Mouse (Mus musculus) forebrain, embryonic 14.5 days (tissue): ENCODE results near the gene 1700019N19Rik. TPM values are rescaled to one million over a fixed set of nuclear protein-coding genes. Genes with fewer than 3 reads are reported as not detected.

Experiments
- ATAC-seq: fragments of 200-750 bp; cut with Nextera tagmentation; 2 replicates; pipeline ENCODE4 v1.8.0; 2017; ENCODE audit warnings: mild to moderate bottlenecking, moderate library complexity
- DNase-seq: peaks from one replicate; pipeline ENCODE4 v3.0.0-alpha.2; 2015; ENCODE audit warnings: low spot score
- H3K27ac ChIP-seq: fragments of 300-500 bp; sonication (generic); 2 replicates; pipeline ENCODE4 v1.5.1; 2014; ENCODE audit warnings: low read depth, mild to moderate bottlenecking, control low read depth, low read length, moderate library complexity
- H3K27me3 ChIP-seq: fragments of 300-500 bp; sonication (generic); replicated peaks from 2 replicates; pipeline ENCODE4 v1.6.1; 2014; ENCODE audit warnings: low read length, control low read depth, mixed read lengths; ENCODE audit not compliant: control insufficient read depth, insufficient read depth
- H3K36me3 ChIP-seq: fragments of 300-500 bp; sonication (generic); 2 replicates; pipeline ENCODE4 v1.6.1; 2014; ENCODE audit warnings: low read length, control low read depth; ENCODE audit not compliant: control insufficient read depth, insufficient read depth
- H3K4me1 ChIP-seq: fragments of 300-500 bp; sonication (generic); 2 replicates; pipeline ENCODE4 v1.6.1; 2014; ENCODE audit warnings: antibody characterized with exemption, low read length, control low read depth; ENCODE audit not compliant: control insufficient read depth, insufficient read depth
- H3K4me2 ChIP-seq: fragments of 300-500 bp; sonication (generic); 2 replicates; pipeline ENCODE4 v1.6.1; 2014; ENCODE audit warnings: mild to moderate bottlenecking, control low read depth, low read length
- H3K4me3 ChIP-seq: fragments of 300-500 bp; sonication (generic); 2 replicates; pipeline ENCODE4 v1.5.1; 2014; ENCODE audit warnings: low read depth, low read length, control low read depth
- H3K9ac ChIP-seq: fragments of 300-500 bp; sonication (generic); 2 replicates; pipeline ENCODE4 v1.6.1; 2014; ENCODE audit warnings: mild to moderate bottlenecking, low read length, control low read depth, moderate library complexity
- H3K9me3 ChIP-seq: fragments of 300-500 bp; sonication (generic); replicated peaks from 2 replicates; pipeline ENCODE4 v1.6.1; 2016; ENCODE audit warnings: low read length, control low read depth, mixed read lengths; ENCODE audit not compliant: control insufficient read depth
- WGBS: fragments of 180-500 bp; shearing (Covaris S2); extraction: QIAGEN DNeasy Blood & Tissue Kit; methylation state at CpG from one replicate; pipeline ENCODE4 v1.1.7; 2014; 5-methylcytosine and 5-hydroxymethylcytosine counted together
- polyA plus RNA-seq: library from polyadenylated mRNA; unstranded; fragments of >200 nt; fragmentation: Nextera tagmentation; extraction: Ambion mirVana; gene quantifications from 2 replicates; pipeline ENCODE4 v1.2.1, GENCODE M21; 2014

The 1700019N19Rik gene
- polyA plus RNA-seq, 1 experiment from 2014 or later = not detected

DNA sequence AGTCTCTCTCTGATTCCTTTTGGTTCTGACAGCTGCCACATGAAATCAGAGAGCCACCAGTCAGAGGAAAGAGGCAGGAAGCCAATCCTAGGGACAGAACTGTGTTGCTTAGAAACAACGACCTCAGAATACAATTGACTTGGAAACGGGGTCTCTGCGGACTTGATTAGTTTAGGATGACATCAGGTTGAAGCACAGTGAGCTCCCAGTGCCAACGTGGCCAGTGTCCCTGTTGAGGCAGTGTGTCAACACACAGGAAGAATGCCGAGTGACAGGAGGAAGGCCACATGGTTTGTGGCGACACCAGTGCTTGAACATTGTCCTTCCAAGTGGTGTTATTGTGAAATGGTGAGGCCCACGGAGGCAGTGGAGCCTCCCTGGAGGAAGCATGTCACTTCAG is 10.3 kb downstream of the 1700019N19Rik start:
- no peak overlapping the region for H3K4me2 ChIP-seq
- H3K27me3 ChIP-seq = no peaks in the 10 kb centered on the region
- no peak overlapping the region for H3K27ac ChIP-seq
- H3K9ac ChIP-seq = no peak overlapping the region
- H3K36me3 ChIP-seq = no peaks in the 10 kb centered on the region
- peak; percentile 46 for DNase-seq
- H3K4me3 ChIP-seq = no peak overlapping the region
- peaks cover 6% of the 10 kb centered on the region; the same call in 1 of the 2 replicates for H3K4me1 ChIP-seq
- ATAC-seq = no peak
- WGBS = 43% methylated on average over 7 of the region's 7 CpGs
- no peaks in the 10 kb centered on the region for H3K9me3 ChIP-seq

GRCm38 (mm10) chr19:58781566-58781965 is 12.7 kb downstream of the 1700019N19Rik start:
- H3K4me2 ChIP-seq = no peak overlapping the region
- H3K4me1 ChIP-seq = peaks cover 6% of the 10 kb centered on the region; the same call in 1 of the 2 replicates
- no peak overlapping the region for H3K27ac ChIP-seq
- H3K9ac ChIP-seq = no peak overlapping the region
- H3K9me3 ChIP-seq = no peaks in the 10 kb centered on the region
- 10% methylated on average over 4 of the region's 4 CpGs for WGBS
- ATAC-seq (no peak), DNase-seq (no peak)
- no peaks in the 10 kb centered on the region for H3K36me3 ChIP-seq
- H3K27me3 ChIP-seq = no peaks in the 10 kb centered on the region
- no peak overlapping the region for H3K4me3 ChIP-seq

DNA sequence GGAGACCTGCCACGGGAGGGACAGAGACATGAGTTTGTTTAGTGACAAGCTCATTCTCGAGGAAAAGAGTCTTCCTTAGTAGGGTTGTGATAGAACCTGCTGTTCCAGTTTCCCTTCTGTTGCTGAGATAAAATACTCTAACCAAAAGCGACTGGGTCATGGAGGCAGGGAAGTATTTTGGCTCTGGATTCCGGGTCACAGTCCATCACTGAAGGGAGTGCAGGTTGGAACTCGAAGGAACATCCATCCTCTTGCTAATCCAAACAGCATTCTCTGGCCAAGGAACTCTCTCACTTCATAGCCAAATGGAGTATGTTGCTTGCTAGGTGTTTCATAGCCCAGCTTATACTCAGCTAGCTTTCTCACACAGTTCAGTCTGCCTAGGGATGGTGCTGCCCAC is 17.8 kb downstream of the 1700019N19Rik start:
- H3K4me3 ChIP-seq = no peak overlapping the region
- peaks cover under 1% of the 10 kb centered on the region; the same call in 1 of the 2 replicates for H3K4me1 ChIP-seq
- H3K36me3 ChIP-seq = no peaks in the 10 kb centered on the region
- H3K9ac ChIP-seq = no peak overlapping the region
- H3K27me3 ChIP-seq = no peaks in the 10 kb centered on the region
- no peak overlapping the region for H3K27ac ChIP-seq
- H3K4me2 ChIP-seq = no peak overlapping the region
- DNase-seq (no peak), ATAC-seq (no peak)
- 74% methylated on average over 5 of the region's 5 CpGs for WGBS
- H3K9me3 ChIP-seq = no peaks in the 10 kb centered on the region

GRCm38 (mm10) chr19:58767329-58767728 is 26.9 kb downstream of the 1700019N19Rik start:
- Histone ChIP-seq H3K27ac (no peak overlapping the region), H3K4me3 (no peak overlapping the region), H3K36me3 (no peaks in the 10 kb centered on the region), H3K4me1 (peaks cover 11% of the 10 kb centered on the region), H3K9ac (no peak overlapping the region), H3K9me3 (no peaks in the 10 kb centered on the region), H3K4me2 (no peak overlapping the region), H3K27me3 (no peaks in the 10 kb centered on the region; the same call in 1 of the 2 replicates)
- ATAC-seq (no peak), DNase-seq (peak; percentile 43)
- 3% methylated on average over 6 of the region's 6 CpGs for WGBS

- peaks cover 11% of the 10 kb centered on the region for H3K4me1 ChIP-seq
- no peaks in the 10 kb centered on the region for H3K9me3 ChIP-seq
- 8% methylated on average over 12 of the region's 12 CpGs for WGBS
- H3K27ac ChIP-seq = peak overlapping the region; percentile 35; the same call in 1 of the 2 replicates
- no peak overlapping the region for H3K4me3 ChIP-seq
- H3K4me2 ChIP-seq = no peak overlapping the region
- peak; percentile 82 for DNase-seq
- H3K27me3 ChIP-seq = no peaks in the 10 kb centered on the region; the same call in 1 of the 2 replicates
- peak; percentile 93 for ATAC-seq
- no peaks in the 10 kb centered on the region for H3K36me3 ChIP-seq
- no peak overlapping the region; the same call in 1 of the 2 replicates for H3K9ac ChIP-seq
These were observed 31.3 kb downstream of the 1700019N19Rik start for GRCm38 (mm10) chr19:58762848-58763541.

DNA sequence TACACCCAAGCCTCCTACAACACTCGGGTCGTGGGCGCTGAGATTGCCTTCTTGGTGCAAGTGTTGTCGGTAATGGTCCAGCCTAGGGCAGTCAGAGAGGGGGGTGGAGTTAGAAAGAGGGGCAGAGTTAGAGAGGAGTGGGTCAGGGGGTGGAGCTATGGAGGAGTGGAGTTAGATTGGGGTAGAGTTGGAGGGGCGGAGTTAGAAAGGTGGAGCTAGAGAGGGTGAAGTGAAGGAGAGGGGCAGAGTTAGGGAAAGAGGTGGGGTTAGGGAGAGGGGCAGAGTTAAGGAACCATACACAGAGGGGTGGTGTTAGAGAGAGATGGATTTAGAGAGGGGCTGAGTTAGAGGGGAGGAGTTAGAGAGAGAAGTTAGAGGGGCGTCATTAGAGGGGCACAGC is 31.9 kb downstream of the 1700019N19Rik start:
- peaks cover 8% of the 10 kb centered on the region for H3K4me1 ChIP-seq
- no peaks in the 10 kb centered on the region; the same call in 1 of the 2 replicates for H3K27me3 ChIP-seq
- H3K27ac ChIP-seq = no peak overlapping the region
- WGBS = 24% methylated on average over 6 of the region's 6 CpGs
- H3K36me3 ChIP-seq = no peaks in the 10 kb centered on the region
- ATAC-seq = peak; percentile 43
- H3K4me3 ChIP-seq = no peak overlapping the region
- DNase-seq = no peak
- H3K9me3 ChIP-seq = no peaks in the 10 kb centered on the region
- H3K4me2 ChIP-seq = no peak overlapping the region
- H3K9ac ChIP-seq = no peak overlapping the region

DNA sequence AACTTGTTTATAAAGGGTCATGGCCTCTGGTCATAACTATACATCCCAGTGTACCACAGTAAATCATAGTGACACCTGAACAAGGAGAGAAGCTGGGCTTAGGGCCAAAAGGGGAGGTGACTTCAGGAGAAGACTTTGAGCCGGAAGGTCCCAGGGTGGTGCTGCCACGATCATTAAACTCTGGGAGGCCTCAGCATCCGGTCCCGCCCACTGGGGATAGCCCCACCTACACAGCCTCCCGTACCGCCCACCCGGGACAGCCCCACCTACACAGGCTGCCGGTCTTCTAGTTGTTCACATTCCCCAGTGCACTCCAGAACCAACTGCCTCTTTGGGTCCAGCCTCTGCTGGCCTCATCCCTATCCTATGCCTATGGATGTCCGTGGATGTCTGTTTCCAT is 34.8 kb downstream of the 1700019N19Rik start, which contains the start of gene Pnliprp2:
Gene Pnliprp2 (plus strand): TSS at position 297 of the 400 bp plus-strand sequence.
- H3K4me2 ChIP-seq = no peak within 1 kb of the TSS
- 71% methylated on average over 9 of the region's 9 CpGs for WGBS
- no peaks in the 10 kb centered on the region for H3K9me3 ChIP-seq
- no peak within 1 kb of the TSS for H3K27ac ChIP-seq
- no peaks in the 10 kb centered on the region for H3K36me3 ChIP-seq
- H3K9ac ChIP-seq = no peak within 1 kb of the TSS
- DNase-seq (no peak), ATAC-seq (no peak)
- H3K4me3 ChIP-seq = no peak within 1 kb of the TSS
- no peaks in the 10 kb centered on the region for H3K27me3 ChIP-seq
- peaks cover 4% of the 10 kb centered on the region for H3K4me1 ChIP-seq

DNA sequence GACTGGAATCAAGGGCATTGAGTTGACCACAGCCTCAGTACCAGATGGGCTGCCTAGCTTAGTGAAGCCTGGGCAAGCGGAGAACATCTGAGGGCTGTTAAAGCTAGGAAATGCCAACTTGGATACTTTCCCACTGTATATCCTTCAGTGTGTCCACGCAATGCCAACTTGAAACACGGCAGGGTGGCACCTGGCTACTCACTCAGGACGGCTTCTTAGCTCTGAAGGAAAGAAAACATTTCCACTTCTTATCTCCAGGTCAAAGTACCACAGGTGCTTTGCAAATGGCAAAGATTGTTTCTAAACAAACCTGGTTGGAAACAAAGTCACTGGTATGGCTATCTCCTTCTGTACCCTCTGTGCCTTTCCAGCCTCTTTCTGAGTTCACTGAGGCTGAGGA is 35.4 kb downstream of the 1700019N19Rik start:
- H3K4me2 ChIP-seq = no peak overlapping the region
- 88% methylated on average over 4 of the region's 4 CpGs for WGBS

DNA sequence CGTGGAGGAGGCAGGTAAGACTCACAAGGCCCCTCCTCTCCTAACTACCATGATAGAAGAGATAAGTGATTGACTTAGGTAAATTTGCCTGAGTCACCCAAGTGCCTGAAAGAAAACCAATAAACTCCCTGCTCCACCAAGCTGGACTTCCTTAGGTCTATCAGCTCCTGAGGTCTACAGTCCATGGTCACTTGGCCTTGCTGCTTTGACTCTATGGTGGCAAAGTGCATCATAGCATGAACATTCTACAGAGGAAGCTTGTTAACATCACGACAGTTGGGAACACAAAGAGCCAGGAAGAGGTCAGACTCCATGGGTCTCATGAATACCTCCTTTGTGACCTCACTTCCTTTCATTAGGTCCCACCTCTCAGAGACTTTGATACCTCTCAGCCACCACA is 42.8 kb downstream of the 1700019N19Rik start:
- Histone ChIP-seq H3K27ac (no peak overlapping the region), H3K27me3 (no peaks in the 10 kb centered on the region), H3K9ac (no peak overlapping the region), H3K4me1 (no peaks in the 10 kb centered on the region), H3K36me3 (no peaks in the 10 kb centered on the region), H3K4me3 (no peak overlapping the region), H3K4me2 (no peak overlapping the region), H3K9me3 (no peaks in the 10 kb centered on the region)
- no peak for DNase-seq
- 77% methylated on average over 2 of the region's 2 CpGs for WGBS
- no peak for ATAC-seq

More for the DNA sequence above, 35.4 kb downstream of the 1700019N19Rik start:
- ATAC-seq = no peak
- Histone ChIP-seq H3K4me1 (peaks cover 4% of the 10 kb centered on the region), H3K27me3 (no peaks in the 10 kb centered on the region), H3K4me3 (no peak overlapping the region), H3K27ac (no peak overlapping the region), H3K9me3 (no peaks in the 10 kb centered on the region), H3K36me3 (no peaks in the 10 kb centered on the region), H3K9ac (no peak overlapping the region)
- DNase-seq = no peak
